Mouse (Mus musculus) forebrain, embryonic 11.5 days (tissue): Measurements from ENCODE around the gene Gm49486. TPM values are rescaled to one million over a fixed set of nuclear protein-coding genes. Genes with fewer than 3 reads are reported as not detected.
A peak's percentile ranks its signal among the peaks of the same experiment; 100 is the strongest.

Source experiments
- ATAC-seq: fragments of 200-750 bp; cut with Nextera tagmentation; replicated peaks from 2 replicates; pipeline ENCODE4 v1.8.0; 2017; ENCODE audit warnings: moderate TSS enrichment; ENCODE audit not compliant: low FRiP score
- DNase-seq: peaks from one replicate; pipeline ENCODE4 v3.0.0-alpha.2; 2017; ENCODE audit warnings: low spot score
- H3K27ac ChIP-seq: fragments of 300-500 bp; sonication (generic); 2 replicates; pipeline ENCODE4 v1.5.1; 2014; ENCODE audit warnings: low read depth, low read length
- H3K27me3 ChIP-seq: fragments of 300-500 bp; sonication (generic); 2 replicates; pipeline ENCODE4 v1.6.1; 2014; ENCODE audit warnings: mild to moderate bottlenecking, low read length, mixed read lengths; ENCODE audit not compliant: control insufficient read depth, insufficient read depth
- H3K36me3 ChIP-seq: fragments of 300-500 bp; sonication (generic); 2 replicates; pipeline ENCODE4 v1.6.1; 2014; ENCODE audit warnings: mild to moderate bottlenecking, low read length, moderate library complexity, mixed read lengths; ENCODE audit not compliant: control insufficient read depth, insufficient read depth
- H3K4me1 ChIP-seq: fragments of 300-500 bp; sonication (generic); replicated peaks from 2 replicates; pipeline ENCODE4 v1.6.1; 2014; ENCODE audit warnings: low read length, mixed read lengths; ENCODE audit not compliant: control insufficient read depth, insufficient read depth
- H3K4me2 ChIP-seq: fragments of 300-500 bp; sonication (generic); 2 replicates; pipeline ENCODE4 v1.6.1; 2014; ENCODE audit warnings: low read depth, mild to moderate bottlenecking, low read length, moderate library complexity, mixed read lengths; ENCODE audit not compliant: severe bottlenecking
- H3K4me3 ChIP-seq: fragments of 300-500 bp; sonication (generic); 2 replicates; pipeline ENCODE4 v1.5.1; 2014; ENCODE audit warnings: low read depth, low read length
- H3K9ac ChIP-seq: fragments of 300-500 bp; sonication (generic); 2 replicates; pipeline ENCODE4 v1.6.1; 2014; ENCODE audit warnings: low read length
- H3K9me3 ChIP-seq: fragments of 300-500 bp; sonication (generic); 2 replicates; pipeline ENCODE4 v1.6.1; 2016; ENCODE audit warnings: low read length, mixed read lengths; ENCODE audit not compliant: control insufficient read depth
- WGBS: fragments of 180-500 bp; shearing (Covaris S2); extraction: QIAGEN DNeasy Blood & Tissue Kit; methylation state at CpG from one replicate; pipeline ENCODE4 v1.1.7; 2014; 5-methylcytosine and 5-hydroxymethylcytosine counted together
- polyA plus RNA-seq: library from polyadenylated mRNA; unstranded; fragments of >200 nt; fragmentation: Nextera tagmentation; extraction: Ambion mirVana; gene quantifications from 2 replicates; pipeline ENCODE4 v1.2.1, GENCODE M21; 2014

Gm49486 gene
- polyA plus RNA-seq: 0.31 and 0.41 TPM in 2 replicates

DNA sequence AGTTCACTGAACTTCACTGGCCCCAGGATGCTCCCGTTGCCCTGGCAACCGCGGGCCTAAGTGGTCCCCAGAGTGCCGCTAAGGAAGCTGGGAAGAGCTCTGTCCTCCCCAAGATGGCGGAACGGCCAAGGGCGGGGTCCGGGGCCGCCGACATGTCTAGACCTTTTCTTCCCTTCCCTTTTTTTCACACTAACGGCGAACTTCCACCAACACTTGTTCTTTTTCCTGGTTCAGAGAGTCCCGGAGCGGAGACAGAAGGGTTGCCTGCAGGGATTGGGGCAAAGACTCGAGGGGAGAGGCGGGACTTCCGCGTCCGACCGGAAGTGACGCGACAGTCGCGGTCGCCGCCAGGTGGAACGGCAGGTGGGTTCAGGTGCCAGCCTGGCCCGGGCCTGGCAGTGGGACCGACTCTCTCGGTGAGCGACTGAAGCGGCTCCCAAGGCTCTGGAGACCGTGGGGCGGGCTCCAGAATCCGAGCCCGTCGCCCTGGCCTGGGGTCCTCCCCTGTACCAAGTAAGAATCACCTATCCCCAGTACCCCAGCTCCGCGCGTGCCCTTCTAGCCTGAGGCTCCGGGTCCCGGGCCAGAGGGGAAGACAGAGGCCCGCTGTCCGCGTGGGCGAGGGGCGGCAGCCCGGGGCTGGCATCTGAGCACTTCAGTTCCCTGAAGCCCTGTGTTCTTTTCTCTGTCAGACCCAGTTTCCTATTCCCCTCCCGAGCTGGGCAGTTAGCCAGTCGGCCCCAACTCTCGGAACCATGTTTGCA is at the start of gene Gm49486, which contains the start of gene Pick1:
Gene Gm49486, plus strand, starts transcription at position 334 of the 764 bp plus-strand sequence.
Gene Pick1, plus strand, starts transcription at position 116 of the 764 bp plus-strand sequence.
- under 1% methylated on average over 51 of the region's 51 CpGs for WGBS
- H3K27me3 ChIP-seq: no peaks in the 10 kb centered on the region

DNA sequence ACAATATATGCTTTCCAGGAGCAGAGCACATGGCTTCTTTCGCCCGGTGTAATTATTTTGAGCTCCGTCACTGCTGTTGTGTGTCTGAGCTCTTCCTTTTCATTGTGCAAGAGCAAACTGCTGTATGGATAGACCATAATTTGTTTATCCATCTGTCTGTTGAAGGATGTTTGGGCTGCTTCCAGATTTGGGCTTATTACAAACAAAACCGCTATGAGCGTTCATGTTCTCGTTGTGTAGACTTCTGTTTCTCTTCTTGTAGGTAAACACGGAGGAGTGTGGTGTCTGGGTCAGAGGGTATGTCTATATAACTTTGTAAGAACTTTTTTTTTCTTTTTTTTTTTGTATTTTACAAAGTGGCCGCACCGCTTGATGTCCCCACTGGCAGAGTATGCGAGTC is 44.0 kb upstream of the Gm49486 start:
- Histone ChIP-seq H3K4me1 (no peaks in the 10 kb centered on the region), H3K4me2 (no peak overlapping the region), H3K27ac (no peak overlapping the region), H3K9ac (no peak overlapping the region), H3K27me3 (no peaks in the 10 kb centered on the region), H3K9me3 (no peaks in the 10 kb centered on the region), H3K36me3 (no peaks in the 10 kb centered on the region), H3K4me3 (no peak overlapping the region)
- ATAC-seq (no peak), DNase-seq (no peak)
- 92% methylated on average over 10 of the region's 10 CpGs for WGBS

More for the DNA sequence above, at the start of gene Gm49486, which contains the start of gene Pick1:
- peak within 1 kb of the TSS; percentile 98 for H3K4me2 ChIP-seq
- H3K36me3 ChIP-seq: no peaks in the 10 kb centered on the region
- peak; percentile 92 for DNase-seq
- H3K4me1 ChIP-seq: peaks cover 3% of the 10 kb centered on the region; the same call in 1 of the 2 replicates
- ATAC-seq: peak; percentile 83
- H3K9me3 ChIP-seq: no peaks in the 10 kb centered on the region
- peak within 1 kb of the TSS; percentile 86 for H3K9ac ChIP-seq
- H3K27ac ChIP-seq: peak within 1 kb of the TSS; percentile 89
- H3K4me3 ChIP-seq: peak within 1 kb of the TSS; percentile 82

DNA sequence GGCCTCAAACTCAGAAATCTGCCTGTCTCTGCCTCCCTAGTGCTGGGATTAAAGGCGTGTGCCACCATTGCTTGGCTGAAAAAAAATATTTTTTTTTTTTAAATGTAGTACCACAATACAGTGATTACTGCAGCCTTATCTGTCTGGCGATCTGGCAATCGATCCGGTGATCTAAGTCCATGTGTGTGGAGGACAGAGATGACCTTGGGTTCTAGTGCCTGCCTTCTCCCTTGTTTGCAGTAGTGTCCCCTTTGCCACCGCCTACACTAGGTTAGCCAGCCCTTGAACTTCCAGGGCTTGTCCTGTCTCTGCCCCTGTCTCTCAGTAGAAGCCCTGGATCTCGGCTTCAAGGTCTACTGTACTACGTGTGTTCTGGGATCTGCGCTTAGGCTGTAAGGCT is 41.4 kb upstream of the Gm49486 start:
- no peaks in the 10 kb centered on the region for H3K36me3 ChIP-seq
- H3K4me1 ChIP-seq: peaks cover 5% of the 10 kb centered on the region
- no peak overlapping the region for H3K4me3 ChIP-seq
- no peak for DNase-seq
- H3K9ac ChIP-seq: no peak overlapping the region
- no peak overlapping the region for H3K4me2 ChIP-seq
- no peak overlapping the region for H3K27ac ChIP-seq
- H3K27me3 ChIP-seq: no peaks in the 10 kb centered on the region
- WGBS: 92% methylated on average over 8 of the region's 8 CpGs
- H3K9me3 ChIP-seq: no peaks in the 10 kb centered on the region
- ATAC-seq: no peak

DNA sequence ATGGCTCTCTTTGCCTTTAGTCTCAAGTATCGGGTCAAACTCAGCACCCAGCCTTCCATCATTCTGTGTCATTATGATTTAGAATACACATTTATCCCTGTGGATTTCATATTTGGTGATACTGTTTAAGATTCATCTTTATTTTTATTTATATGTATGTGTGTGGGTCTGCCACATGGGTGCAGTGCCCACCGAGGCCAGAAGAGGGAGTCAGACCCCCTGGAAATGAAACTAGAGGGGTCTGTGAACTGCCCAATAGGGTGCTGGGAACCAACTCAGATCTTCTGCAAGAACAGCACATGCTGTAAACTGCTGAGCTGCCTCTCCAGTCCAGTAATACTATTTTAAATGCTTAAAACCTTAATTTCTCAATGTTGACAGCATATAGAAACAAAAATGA is 37.8 kb upstream of the Gm49486 start:
- Histone ChIP-seq H3K4me1 (peaks cover 19% of the 10 kb centered on the region), H3K36me3 (no peaks in the 10 kb centered on the region)

DNA sequence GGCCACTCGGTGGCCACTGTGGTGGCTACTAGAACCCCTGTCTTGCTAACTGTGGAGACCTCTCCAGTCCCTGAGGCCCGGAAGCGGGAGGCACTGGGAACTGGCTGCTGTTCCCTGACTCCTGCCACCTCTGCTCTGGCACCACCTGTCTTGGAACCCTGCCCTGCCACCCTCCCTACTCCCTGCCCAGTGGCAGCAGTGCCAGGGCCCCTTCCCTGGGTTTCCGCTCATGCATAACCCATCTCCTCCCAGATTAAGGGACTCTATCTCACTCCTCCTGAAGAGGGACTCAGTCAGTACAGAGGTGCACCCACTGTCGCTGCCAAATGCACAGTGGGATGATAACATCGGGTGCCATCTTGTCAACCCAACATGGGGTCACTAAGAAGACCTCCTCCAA is 36.7 kb upstream of the Gm49486 start:
- no peak for DNase-seq
- H3K4me1 ChIP-seq: peaks cover 19% of the 10 kb centered on the region
- H3K4me3 ChIP-seq: no peak overlapping the region
- H3K27ac ChIP-seq: peak overlapping the region; percentile 92
- H3K4me2 ChIP-seq: no peak overlapping the region; the same call in 1 of the 2 replicates
- no peaks in the 10 kb centered on the region for H3K9me3 ChIP-seq
- no peaks in the 10 kb centered on the region for H3K27me3 ChIP-seq
- peak; percentile 32; the same call in 1 of the 2 replicates for ATAC-seq
- WGBS: 83% methylated on average over 6 of the region's 6 CpGs
- no peaks in the 10 kb centered on the region for H3K36me3 ChIP-seq
- no peak overlapping the region for H3K9ac ChIP-seq

More for the DNA sequence above, 37.8 kb upstream of the Gm49486 start:
- no peaks in the 10 kb centered on the region for H3K27me3 ChIP-seq
- no peak overlapping the region for H3K9ac ChIP-seq
- no peaks in the 10 kb centered on the region for H3K9me3 ChIP-seq
- WGBS: 94% methylated on average over 2 of the region's 2 CpGs
- no peak overlapping the region for H3K27ac ChIP-seq
- ATAC-seq (no peak), DNase-seq (no peak)
- H3K4me3 ChIP-seq: no peak overlapping the region
- H3K4me2 ChIP-seq: no peak overlapping the region

DNA sequence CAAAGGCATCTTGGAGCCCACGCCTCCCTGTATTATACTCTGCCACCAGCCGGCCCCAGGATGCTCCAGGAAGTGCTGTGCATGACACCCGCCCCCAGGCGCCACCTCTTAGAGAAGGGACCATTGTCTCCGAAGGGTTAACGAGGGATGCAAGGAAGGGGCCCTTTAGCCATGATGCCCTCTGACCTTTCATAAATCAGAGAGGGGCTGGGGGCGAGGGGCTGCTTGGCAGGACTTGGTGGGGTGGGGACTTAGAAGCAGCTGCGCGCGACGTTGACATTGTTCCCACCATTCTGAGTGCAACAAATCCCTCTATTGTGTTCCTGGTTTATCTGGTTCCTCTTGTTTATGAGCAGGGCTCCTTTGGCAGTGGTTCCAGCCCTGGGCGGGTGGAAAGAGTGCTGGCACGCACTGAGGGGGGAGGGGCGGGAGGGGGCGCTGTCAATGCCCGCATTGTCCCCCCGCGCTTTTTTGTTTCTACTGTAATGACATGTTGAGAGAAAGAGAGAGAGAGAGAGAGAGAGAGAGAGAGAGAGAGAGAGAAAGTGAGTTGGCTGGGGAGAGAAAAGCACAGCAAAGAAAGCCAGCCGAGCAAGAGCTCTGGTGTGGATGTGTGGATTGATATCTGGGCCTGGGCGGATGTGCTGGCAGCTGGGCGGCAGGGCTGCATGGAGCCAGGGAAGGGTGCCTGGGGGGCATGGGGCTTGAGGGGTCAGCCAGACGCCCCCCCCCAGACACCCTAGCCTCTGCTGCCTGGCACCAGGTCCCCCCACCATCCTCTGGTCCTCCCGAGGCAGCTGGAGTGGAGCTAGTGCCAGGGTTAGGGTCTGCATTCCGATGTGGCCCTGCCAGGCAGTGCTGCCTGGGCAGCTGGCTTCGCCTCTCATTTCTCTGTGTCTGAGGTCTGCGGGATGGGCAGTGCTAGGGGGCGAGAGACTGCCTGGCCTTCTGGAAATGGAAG is 36.0 kb upstream of the Gm49486 start:
- Histone ChIP-seq H3K4me2 (peak overlapping the region; percentile 34; the same call in 1 of the 2 replicates), H3K36me3 (no peaks in the 10 kb centered on the region)

DNA sequence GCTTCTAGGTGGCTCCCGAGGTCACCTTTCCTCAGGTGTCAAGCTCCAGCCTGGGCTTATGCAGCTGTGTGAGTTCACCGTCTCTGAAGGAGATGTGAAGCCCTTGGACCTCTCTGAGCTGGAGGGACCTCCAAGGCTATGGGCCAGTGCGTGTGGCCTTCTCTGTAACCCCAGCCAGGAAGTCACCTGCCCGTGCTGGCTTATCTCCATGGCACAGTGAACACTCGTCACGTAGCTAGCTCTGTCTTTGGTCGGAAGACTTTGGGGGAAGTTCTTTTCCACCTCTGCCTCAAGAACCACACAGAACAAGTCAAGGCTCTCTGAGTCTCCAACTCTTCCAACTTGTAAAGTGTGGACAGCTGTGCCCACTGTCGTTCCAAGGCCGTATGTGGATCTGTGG is 35.1 kb upstream of the Gm49486 start:
- ATAC-seq: no peak
- no peak overlapping the region for H3K4me2 ChIP-seq
- 89% methylated on average over 9 of the region's 9 CpGs for WGBS

More for the DNA sequence above, 36.0 kb upstream of the Gm49486 start:
- Histone ChIP-seq H3K27ac (peak overlapping the region; percentile 92), H3K9ac (peak overlapping the region; percentile 65), H3K4me3 (no peak overlapping the region), H3K27me3 (no peaks in the 10 kb centered on the region), H3K4me1 (peaks cover 19% of the 10 kb centered on the region), H3K9me3 (no peaks in the 10 kb centered on the region)
- ATAC-seq (peak; percentile 74), DNase-seq (peak; percentile 80)
- 18% methylated on average over 26 of the region's 27 CpGs for WGBS

DNA sequence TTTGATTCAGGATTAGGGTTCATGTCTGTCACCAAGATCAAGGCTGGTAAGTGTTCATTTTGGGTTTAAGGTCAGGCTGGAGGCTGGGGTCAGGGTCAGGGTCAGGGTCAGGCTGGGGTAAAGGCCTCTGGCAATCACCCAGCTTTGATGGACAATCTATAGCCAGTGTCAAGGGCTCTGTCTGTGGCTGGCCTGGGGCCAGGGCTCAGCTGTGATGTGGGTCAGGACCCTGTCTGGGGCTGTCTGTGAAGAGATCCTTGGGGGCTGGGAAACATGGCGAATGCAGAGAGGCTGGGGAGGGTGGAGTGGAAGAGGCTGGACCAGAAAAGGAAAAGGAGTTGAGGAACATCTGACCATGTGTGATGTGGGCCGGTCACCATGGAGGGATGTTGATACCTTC is 34.2 kb upstream of the Gm49486 start:
- H3K27ac ChIP-seq: no peak overlapping the region
- H3K4me3 ChIP-seq: no peak overlapping the region
- no peaks in the 10 kb centered on the region for H3K27me3 ChIP-seq
- DNase-seq (no peak), ATAC-seq (no peak)
- WGBS: 75% methylated on average over 2 of the region's 2 CpGs
- peaks cover 19% of the 10 kb centered on the region for H3K4me1 ChIP-seq
- H3K36me3 ChIP-seq: no peaks in the 10 kb centered on the region
- H3K4me2 ChIP-seq: no peak overlapping the region
- no peak overlapping the region for H3K9ac ChIP-seq
- H3K9me3 ChIP-seq: no peaks in the 10 kb centered on the region

More for the DNA sequence above, 35.1 kb upstream of the Gm49486 start:
- no peaks in the 10 kb centered on the region for H3K36me3 ChIP-seq
- no peak overlapping the region for H3K4me3 ChIP-seq
- peak overlapping the region; percentile 92 for H3K27ac ChIP-seq
- peak overlapping the region; percentile 65; the same call in 1 of the 2 replicates for H3K9ac ChIP-seq
- H3K27me3 ChIP-seq: no peaks in the 10 kb centered on the region
- H3K9me3 ChIP-seq: no peaks in the 10 kb centered on the region
- DNase-seq: no peak
- peaks cover 19% of the 10 kb centered on the region for H3K4me1 ChIP-seq
